Mouse (Mus musculus): ENCODE measurements around the gene Slc22a23.

GRCm38 (mm10) chr13:34265576-34265975, 79.4 kb downstream of the Slc22a23 start:
- TF ChIP-seq POLR2A (IDR thresholded peaks at IDR 0.05; ENCODE audit: insufficient read depth, low read depth, low read length) (no peak), CTCF (IDR thresholded peaks at IDR 0.05) (no peak), EP300 (IDR thresholded peaks at IDR 0.05; ENCODE audit: insufficient read depth, low read depth, low read length) (no peak)
